Mouse (Mus musculus) intestine, embryonic 16.5 days (tissue): ENCODE results near the gene Baz2a. TPM values are rescaled to one million over a fixed set of nuclear protein-coding genes. Genes with fewer than 3 reads are reported as not detected.
A peak's percentile ranks its signal among the peaks of the same experiment; 100 is the strongest.

Experiments
- ATAC-seq: fragments of 200-750 bp; cut with Nextera tagmentation; 2 replicates; pipeline ENCODE4 v1.8.0; 2017; ENCODE audit warnings: moderate TSS enrichment, moderate library complexity
- H3K27ac ChIP-seq: fragments of 300-500 bp; sonication (generic); 2 replicates; pipeline ENCODE4 v1.5.1; 2014; ENCODE audit warnings: mild to moderate bottlenecking, low read length
- H3K27me3 ChIP-seq: fragments of 300-500 bp; sonication (generic); replicated peaks from 2 replicates; pipeline ENCODE4 v1.6.1; 2014; ENCODE audit warnings: low read length, control low read depth, mixed read lengths; ENCODE audit not compliant: control insufficient read depth, insufficient read depth
- H3K36me3 ChIP-seq: fragments of 300-500 bp; sonication (generic); 2 replicates; pipeline ENCODE4 v1.6.1; 2014; ENCODE audit warnings: low read length, control low read depth; ENCODE audit not compliant: control insufficient read depth, insufficient read depth
- H3K4me1 ChIP-seq: fragments of 300-500 bp; sonication (generic); 2 replicates; pipeline ENCODE4 v1.6.1; 2014; ENCODE audit warnings: low read length, control low read depth, mixed read lengths; ENCODE audit not compliant: control insufficient read depth, insufficient read depth
- H3K4me2 ChIP-seq: fragments of 300-500 bp; sonication (generic); 2 replicates; pipeline ENCODE4 v1.6.1; 2014; ENCODE audit warnings: low read depth, low read length, control low read depth
- H3K4me3 ChIP-seq: fragments of 300-500 bp; sonication (generic); 2 replicates; pipeline ENCODE4 v1.5.1; 2014; ENCODE audit warnings: mild to moderate bottlenecking, low read length
- H3K9ac ChIP-seq: fragments of 300-500 bp; sonication (generic); 2 replicates; pipeline ENCODE4 v1.6.1; 2014; ENCODE audit warnings: low read depth, low read length
- H3K9me3 ChIP-seq: fragments of 300-500 bp; sonication (generic); 2 replicates; pipeline ENCODE4 v1.6.1; 2016; ENCODE audit warnings: low read length, control low read depth; ENCODE audit not compliant: control insufficient read depth
- WGBS: fragments of 180-500 bp; shearing (Covaris S2); extraction: QIAGEN DNeasy Blood & Tissue Kit; methylation state at CpG from one replicate; pipeline ENCODE4 v1.1.7; 2014; 5-methylcytosine and 5-hydroxymethylcytosine counted together
- polyA plus RNA-seq: library from polyadenylated mRNA; unstranded; fragments of >200 nt; fragmentation: Nextera tagmentation; extraction: Ambion mirVana; gene quantifications from 2 replicates; pipeline ENCODE4 v1.2.1, GENCODE M21; 2015

Gene Baz2a
- polyA plus RNA-seq, 1 experiment from 2014 or later = 9.6 TPM

DNA sequence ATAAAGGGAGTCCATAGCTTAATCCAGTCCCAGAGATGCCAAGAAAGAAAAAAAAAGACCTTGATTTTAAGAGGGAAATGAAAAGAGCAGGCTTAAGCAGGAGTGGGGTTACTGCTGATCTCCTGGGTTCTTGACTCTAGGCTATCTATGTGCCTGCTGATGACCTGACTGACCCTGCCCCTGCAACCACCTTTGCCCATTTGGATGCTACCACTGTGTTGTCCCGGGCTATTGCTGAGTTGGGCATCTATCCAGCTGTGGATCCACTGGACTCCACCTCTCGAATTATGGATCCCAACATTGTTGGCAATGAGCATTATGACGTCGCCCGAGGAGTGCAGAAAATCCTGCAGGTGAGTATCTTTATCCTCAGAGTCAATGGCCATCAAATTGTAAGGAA, 3.2 kb upstream of the Baz2a start:
- peaks cover 15% of the 10 kb centered on the region for H3K4me1 ChIP-seq
- H3K27ac ChIP-seq = no peak overlapping the region
- no peaks in the 10 kb centered on the region for H3K27me3 ChIP-seq
- peaks cover 30% of the 10 kb centered on the region for H3K36me3 ChIP-seq
- no peak overlapping the region for H3K4me2 ChIP-seq
- no peak overlapping the region for H3K4me3 ChIP-seq
- no peaks in the 10 kb centered on the region for H3K9me3 ChIP-seq
- no peak for ATAC-seq
- 91% methylated on average over 5 of the region's 5 CpGs for WGBS
- no peak overlapping the region for H3K9ac ChIP-seq

DNA sequence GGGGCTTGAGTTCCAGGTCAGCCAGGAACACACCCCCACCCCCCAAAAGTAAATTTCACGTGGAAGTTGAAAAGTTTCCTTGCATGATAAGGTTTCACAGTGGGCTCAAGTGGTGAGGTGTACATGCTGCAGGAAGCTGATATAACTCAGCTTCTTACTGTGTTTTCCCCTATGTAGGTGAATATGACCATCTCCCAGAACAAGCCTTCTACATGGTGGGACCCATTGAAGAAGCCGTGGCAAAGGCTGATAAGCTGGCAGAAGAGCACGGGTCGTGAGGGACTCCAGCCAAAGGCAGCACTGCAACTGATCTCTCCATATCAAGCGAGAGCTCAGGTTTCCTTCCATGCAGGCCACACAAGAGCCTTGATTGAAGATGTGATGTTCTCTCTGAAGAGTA, 1.5 kb upstream of the Baz2a start:
- Histone ChIP-seq H3K4me1 (peaks cover 27% of the 10 kb centered on the region), H3K4me3 (no peak overlapping the region), H3K36me3 (peaks cover 30% of the 10 kb centered on the region), H3K9ac (no peak overlapping the region), H3K4me2 (no peak overlapping the region), H3K9me3 (no peaks in the 10 kb centered on the region), H3K27ac (0 out of 2 replicates have a peak overlapping the region, but pooled peaks have one; percentile 21), H3K27me3 (no peaks in the 10 kb centered on the region)
- no peak for ATAC-seq
- WGBS = 61% methylated on average over 5 of the region's 5 CpGs

DNA sequence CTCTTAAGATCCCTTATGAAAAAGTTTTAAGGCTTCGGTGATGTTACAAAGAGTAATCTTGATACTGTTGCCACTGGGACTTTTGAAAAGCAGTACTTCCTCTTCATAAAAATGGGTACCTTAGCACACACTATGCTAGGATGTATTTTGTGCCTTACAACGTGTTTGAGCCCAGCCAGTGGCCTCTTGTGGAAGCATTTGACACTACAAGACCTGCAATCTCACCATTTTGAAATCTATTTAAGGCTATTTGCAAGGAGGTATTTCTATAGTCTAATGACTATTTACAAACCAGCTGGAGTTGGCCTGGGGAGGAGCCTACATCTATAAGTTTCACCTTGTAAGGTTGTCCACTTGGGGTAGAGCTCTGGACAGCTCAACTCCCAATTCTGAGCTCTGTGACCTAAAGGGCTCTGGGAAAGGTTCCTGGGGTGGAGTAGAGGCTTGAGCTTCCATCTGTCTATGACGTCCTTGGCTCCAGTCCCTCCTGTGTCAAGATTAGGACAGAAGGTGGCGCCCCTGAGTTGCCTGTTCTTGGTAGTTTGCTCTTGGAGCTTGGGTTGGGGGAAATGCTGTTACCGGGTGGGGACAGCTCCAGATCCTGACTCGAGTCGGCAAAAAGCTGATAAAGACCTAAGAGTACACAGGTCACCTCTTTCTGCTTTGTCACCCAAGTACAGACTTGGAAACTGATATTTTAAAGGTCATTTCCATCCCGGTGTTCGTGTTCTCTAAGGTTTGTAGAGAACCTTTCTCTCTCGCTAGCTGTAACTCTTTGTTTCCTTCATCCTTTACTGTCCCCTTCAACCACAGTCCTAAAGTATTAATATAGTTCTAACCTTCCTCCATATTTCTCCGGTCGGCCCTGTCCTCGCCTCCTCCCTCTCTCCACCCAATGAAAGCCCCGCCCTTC, 470 bp upstream of the Baz2a start:
- Histone ChIP-seq H3K9ac (0 out of 2 replicates have a peak overlapping the region, but pooled peaks have one; percentile 24), H3K27ac (peak overlapping the region; percentile 97), H3K4me1 (peaks cover 28% of the 10 kb centered on the region), H3K9me3 (no peaks in the 10 kb centered on the region), H3K36me3 (peaks cover 26% of the 10 kb centered on the region), H3K27me3 (no peaks in the 10 kb centered on the region), H3K4me2 (peak overlapping the region; percentile 62), H3K4me3 (peak overlapping the region; percentile 84)
- 8% methylated on average over 14 of the region's 14 CpGs for WGBS
- peak; percentile 78 for ATAC-seq

DNA sequence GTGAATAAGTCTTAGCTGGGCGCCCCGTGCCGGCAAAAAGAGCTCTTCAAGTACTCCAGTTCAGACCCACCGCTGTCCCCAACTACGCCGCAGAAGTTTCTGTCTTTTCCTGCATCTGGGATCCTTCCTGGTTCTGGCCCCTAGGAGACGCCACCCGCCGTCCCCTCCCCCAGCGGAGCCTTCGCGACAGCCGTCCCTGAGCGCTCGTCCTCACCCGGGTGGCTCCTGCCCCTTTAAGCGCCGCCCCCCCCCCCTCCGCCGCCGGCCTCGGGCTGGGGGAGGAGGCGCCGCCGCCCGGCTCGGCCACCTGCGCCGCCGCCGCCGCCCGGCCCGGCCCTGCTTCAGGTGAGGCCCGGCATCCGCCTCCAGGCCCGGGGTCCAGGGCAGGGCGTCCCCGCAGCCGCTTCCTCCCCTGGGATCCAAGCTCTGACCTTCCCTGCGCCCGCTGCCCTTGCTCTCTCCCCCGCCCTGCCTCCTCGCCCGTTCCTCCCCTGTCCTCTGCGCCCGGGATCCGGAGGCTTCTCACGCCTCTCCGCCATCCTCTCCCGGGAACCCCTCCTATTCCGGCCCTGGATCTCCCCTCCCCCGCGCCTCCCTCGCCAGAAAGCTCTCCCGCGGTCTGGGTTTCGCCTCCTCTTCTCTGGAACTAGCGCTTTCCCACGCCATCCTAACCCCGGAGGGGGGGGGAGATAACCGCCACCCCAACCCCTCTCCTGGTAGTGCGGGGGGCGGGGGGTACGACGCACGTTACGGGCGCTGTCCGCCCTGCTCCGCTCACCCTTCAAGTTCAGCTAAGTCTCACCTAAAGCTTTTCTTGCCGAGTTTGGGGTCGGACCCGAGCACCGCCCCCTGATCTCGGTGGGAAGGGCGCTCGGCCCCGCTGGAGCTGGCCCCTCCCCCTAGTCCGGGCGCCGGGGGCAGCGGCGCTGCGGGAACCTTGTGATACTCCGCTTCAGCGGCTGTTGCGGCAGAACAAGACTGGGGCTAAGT, 1.4 kb downstream of the Baz2a start:
- Histone ChIP-seq H3K4me2 (peak overlapping the region; percentile 62), H3K27me3 (no peaks in the 10 kb centered on the region), H3K4me3 (peak overlapping the region; percentile 84), H3K9ac (peak overlapping the region; percentile 88), H3K9me3 (no peaks in the 10 kb centered on the region), H3K27ac (peak overlapping the region; percentile 97), H3K4me1 (peaks cover 33% of the 10 kb centered on the region), H3K36me3 (peaks cover 16% of the 10 kb centered on the region)
- peak; percentile 65 for ATAC-seq
- WGBS = 0% methylated on average over 80 of the region's 88 CpGs

DNA sequence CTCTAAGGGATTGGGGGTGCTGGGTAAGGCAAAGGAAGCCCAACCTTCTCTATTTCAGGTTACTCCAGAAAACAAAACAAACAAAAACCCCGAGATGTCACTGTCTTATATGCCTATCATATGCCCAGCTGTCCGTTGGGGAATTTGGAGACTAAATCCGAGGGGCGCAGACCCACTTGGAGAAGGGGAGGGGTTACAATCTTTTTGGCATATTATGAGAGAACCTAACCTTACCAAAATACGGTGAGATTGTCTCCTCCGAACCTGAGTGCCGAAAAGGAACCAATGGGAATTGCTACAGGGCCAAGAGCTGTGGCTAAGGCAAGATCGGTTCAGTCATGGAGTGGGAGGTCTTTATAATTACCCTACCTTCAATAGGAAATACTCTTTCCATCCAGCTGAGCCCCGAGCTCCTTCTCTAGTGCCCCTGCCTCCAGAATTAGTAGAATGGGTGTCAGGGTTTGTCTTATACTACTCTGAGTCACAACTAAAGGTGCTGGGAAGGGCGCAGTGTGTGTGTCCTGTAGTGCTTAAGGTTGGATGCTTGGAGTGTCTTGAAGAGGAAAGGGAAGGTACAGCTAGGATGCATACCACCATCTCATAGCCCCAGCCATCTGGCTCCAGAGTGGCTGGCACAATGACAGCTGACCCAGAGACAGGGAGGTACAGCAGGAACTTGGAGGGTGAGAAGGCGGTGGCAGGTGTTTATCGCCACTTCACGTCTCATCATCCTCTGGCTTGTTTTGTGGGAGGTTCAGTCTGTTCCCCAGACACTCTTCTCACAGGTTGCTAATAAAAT, 2.3 kb downstream of the Baz2a start:
- H3K27me3 ChIP-seq = no peaks in the 10 kb centered on the region
- H3K4me1 ChIP-seq = peaks cover 38% of the 10 kb centered on the region
- peak overlapping the region; percentile 62 for H3K4me2 ChIP-seq
- no peaks in the 10 kb centered on the region for H3K9me3 ChIP-seq
- ATAC-seq = no peak
- H3K27ac ChIP-seq = peak overlapping the region; percentile 97
- peaks cover 7% of the 10 kb centered on the region; the same call in 1 of the 2 replicates for H3K36me3 ChIP-seq
- H3K9ac ChIP-seq = peak overlapping the region; percentile 88
- WGBS = 27% methylated on average over 13 of the region's 13 CpGs
- H3K4me3 ChIP-seq = peak overlapping the region; percentile 84

DNA sequence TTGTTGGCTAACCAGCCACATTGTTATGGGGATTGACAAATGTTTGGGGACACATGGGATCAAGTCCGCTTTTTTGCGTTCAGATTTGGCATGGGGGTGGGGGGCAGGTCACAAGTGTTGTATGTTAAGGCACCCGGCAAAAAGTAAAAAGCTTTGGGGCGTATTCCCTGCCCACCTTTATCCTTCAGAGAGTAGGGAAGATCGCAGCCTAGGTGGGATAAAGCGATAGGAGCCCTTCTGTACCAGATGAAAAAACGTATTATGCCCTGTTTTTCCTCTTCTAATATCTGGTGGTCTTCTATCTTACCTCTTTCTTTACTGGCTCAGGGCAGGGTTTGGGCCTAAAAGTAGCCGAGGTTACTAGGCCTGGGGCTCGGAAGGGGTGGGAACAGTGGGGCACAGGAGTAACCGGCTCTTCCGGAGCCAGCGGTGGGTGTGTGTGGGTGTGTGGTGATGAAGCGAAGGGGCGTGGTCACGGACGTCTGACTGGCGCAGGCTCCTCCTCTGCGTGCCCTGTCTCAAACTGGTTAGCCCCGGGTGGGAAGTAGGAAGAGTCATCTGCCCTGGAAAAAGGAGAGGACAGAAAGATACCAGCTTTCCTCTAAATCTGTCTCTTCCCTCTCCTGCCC, 3.1 kb downstream of the Baz2a start:
- ATAC-seq = peak; percentile 69
- 12% methylated on average over 19 of the region's 19 CpGs for WGBS
- H3K4me2 ChIP-seq = peak overlapping the region; percentile 62
- peak overlapping the region; percentile 84 for H3K4me3 ChIP-seq
- peak overlapping the region; percentile 97 for H3K27ac ChIP-seq
- no peaks in the 10 kb centered on the region for H3K27me3 ChIP-seq
- H3K36me3 ChIP-seq = peaks cover 4% of the 10 kb centered on the region; the same call in 1 of the 2 replicates
- peaks cover 38% of the 10 kb centered on the region for H3K4me1 ChIP-seq
- peak overlapping the region; percentile 34 for H3K9ac ChIP-seq
- no peaks in the 10 kb centered on the region for H3K9me3 ChIP-seq

DNA sequence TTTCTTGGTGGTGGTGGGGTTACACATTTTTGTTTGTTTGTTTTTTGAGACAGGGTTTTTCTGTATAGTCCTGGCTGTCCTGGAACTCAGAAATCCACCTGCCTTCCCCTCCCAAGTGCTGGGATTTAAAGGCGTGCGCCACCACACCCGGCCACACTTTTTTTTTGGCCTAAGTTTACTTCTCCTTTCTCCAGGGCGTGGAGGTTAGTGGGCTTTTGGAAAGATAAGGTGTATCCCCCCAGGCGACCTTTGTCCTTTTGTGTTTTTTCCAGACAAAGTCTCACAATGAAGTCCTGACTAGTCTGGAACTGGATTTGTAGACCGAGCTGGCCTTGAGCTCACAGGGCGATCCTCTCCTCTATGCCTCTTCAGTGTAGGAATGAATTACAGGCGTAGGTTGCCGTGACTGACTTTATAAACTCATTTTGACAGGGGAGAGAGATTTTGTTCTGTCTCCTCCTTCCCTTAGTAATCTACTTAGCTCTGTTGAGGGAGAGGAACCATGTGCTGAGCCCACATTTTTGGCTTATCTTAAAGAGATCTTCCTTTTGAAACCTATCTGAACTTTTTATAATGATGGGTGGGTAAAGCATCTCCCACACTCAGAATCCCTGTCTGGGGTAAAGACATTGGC, 3.7 kb downstream of the Baz2a start:
- peak overlapping the region; percentile 84; the same call in 1 of the 2 replicates for H3K4me3 ChIP-seq
- 0 out of 2 replicates have a peak overlapping the region, but pooled peaks have one; percentile 34 for H3K9ac ChIP-seq
- no peaks in the 10 kb centered on the region for H3K36me3 ChIP-seq
- H3K9me3 ChIP-seq = no peaks in the 10 kb centered on the region
- peaks cover 38% of the 10 kb centered on the region for H3K4me1 ChIP-seq
- H3K27me3 ChIP-seq = no peaks in the 10 kb centered on the region
- peak overlapping the region; percentile 62 for H3K4me2 ChIP-seq
- peak overlapping the region; percentile 57; the same call in 1 of the 2 replicates for H3K27ac ChIP-seq
- no peak for ATAC-seq
- 30% methylated on average over 9 of the region's 9 CpGs for WGBS

DNA sequence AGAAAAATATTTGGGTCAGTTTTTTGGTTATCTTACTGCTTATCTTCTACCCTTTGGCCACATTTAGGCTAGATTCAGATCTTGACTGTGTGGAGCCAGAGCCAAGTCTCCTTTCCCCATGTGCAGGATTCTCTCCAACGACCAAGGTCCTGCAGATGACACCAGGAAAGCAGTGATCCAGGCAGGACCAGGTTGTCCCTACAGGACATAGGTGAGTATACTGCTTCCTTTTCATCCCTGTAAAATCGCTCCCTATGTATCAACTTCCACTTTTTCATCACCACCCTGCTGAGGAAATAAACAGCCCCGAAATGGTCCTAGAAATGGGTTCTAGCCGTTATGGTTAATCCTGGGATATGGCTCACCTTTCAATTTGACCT, 4.9 kb downstream of the Baz2a start:
- H3K4me1 ChIP-seq = peaks cover 34% of the 10 kb centered on the region
- no peaks in the 10 kb centered on the region for H3K9me3 ChIP-seq
- peak overlapping the region; percentile 98 for H3K4me3 ChIP-seq
- H3K27ac ChIP-seq = no peak overlapping the region
- ATAC-seq = no peak
- no peaks in the 10 kb centered on the region for H3K36me3 ChIP-seq
- WGBS = 19% methylated on average over 4 of the region's 4 CpGs
- peak overlapping the region; percentile 30; the same call in 1 of the 2 replicates for H3K9ac ChIP-seq
- no peaks in the 10 kb centered on the region for H3K27me3 ChIP-seq
- peak overlapping the region; percentile 42 for H3K4me2 ChIP-seq
